Mouse (Mus musculus): ENCODE measurements at regions not wholly inside any gene's neighbourhood (a gene's known extent, or its start where the extent isn't known, plus 50 kb on each side); places are given as distances from the start of the nearest gene placed in this dataset.

GRCm38 (mm10) chr8:90070006-90070405 lies 278.1 kb downstream of the Tox3 start:
- Histone ChIP-seq H3K9me3 (ENCODE audit: control insufficient read depth, low read length) (no peaks in the 10 kb centered on the region), H3K4me2 (ENCODE audit: low read length) (peak overlapping the region; percentile 35), H3K27me3 (ENCODE audit: control insufficient read depth, insufficient read depth, low read length) (no peaks in the 10 kb centered on the region), H3K9ac (replicated peaks; ENCODE audit: low read length) (no peak overlapping the region), H3K4me1 (ENCODE audit: control insufficient read depth, insufficient read depth, low read length) (peaks cover 21% of the 10 kb centered on the region), H3K27ac (replicated peaks; ENCODE audit: low read depth, low read length) (peak overlapping the region; percentile 81), H3K4me3 (replicated peaks; ENCODE audit: low read depth, low read length) (no peak overlapping the region), H3K36me3 (ENCODE audit: control insufficient read depth, insufficient read depth, low read length) (no peaks in the 10 kb centered on the region)
- WGBS = 28% methylated on average over 5 of the region's 5 CpGs
- DNase-seq (no peak), ATAC-seq (ENCODE audit: low FRiP score, low TSS enrichment) (no peak)

- no peaks in the 10 kb centered on the region for H3K36me3 ChIP-seq (ENCODE audit: control insufficient read depth, insufficient read depth, low read length)
- H3K4me2 ChIP-seq (ENCODE audit: low read length) = peak overlapping the region; percentile 35
- H3K4me3 ChIP-seq (replicated peaks; ENCODE audit: low read depth, low read length) = no peak overlapping the region
- H3K9me3 ChIP-seq (ENCODE audit: control insufficient read depth, low read length) = no peaks in the 10 kb centered on the region
- H3K27ac ChIP-seq (replicated peaks; ENCODE audit: low read depth, low read length) = peak overlapping the region; percentile 81
- ATAC-seq (ENCODE audit: low FRiP score, low TSS enrichment) = peak; percentile 68; the same call in 1 of the 2 replicates
- H3K9ac ChIP-seq (replicated peaks; ENCODE audit: low read length) = peak overlapping the region; percentile 34; the same call in 1 of the 2 replicates
- 1% methylated on average over 10 of the region's 10 CpGs for WGBS
- peak; percentile 89 for DNase-seq
- no peaks in the 10 kb centered on the region for H3K27me3 ChIP-seq (ENCODE audit: control insufficient read depth, insufficient read depth, low read length)
- H3K4me1 ChIP-seq (ENCODE audit: control insufficient read depth, insufficient read depth, low read length) = peaks cover 26% of the 10 kb centered on the region
Measured at GRCm38 (mm10) chr8:90069411-90069993, 278.6 kb downstream of the Tox3 start.

GRCm38 (mm10) chr8:90068441-90068840 lies 279.7 kb downstream of the Tox3 start:
- no peak overlapping the region for H3K9ac ChIP-seq (replicated peaks; ENCODE audit: low read length)
- no peaks in the 10 kb centered on the region for H3K36me3 ChIP-seq (ENCODE audit: control insufficient read depth, insufficient read depth, low read length)
- H3K4me1 ChIP-seq (ENCODE audit: control insufficient read depth, insufficient read depth, low read length) = peaks cover 29% of the 10 kb centered on the region
- 78% methylated on average over 4 of the region's 4 CpGs for WGBS
- DNase-seq (no peak), ATAC-seq (ENCODE audit: low FRiP score, low TSS enrichment) (no peak)
- H3K27me3 ChIP-seq (ENCODE audit: control insufficient read depth, insufficient read depth, low read length) = no peaks in the 10 kb centered on the region
- no peak overlapping the region for H3K4me3 ChIP-seq (replicated peaks; ENCODE audit: low read depth, low read length)
- H3K9me3 ChIP-seq (ENCODE audit: control insufficient read depth, low read length) = no peaks in the 10 kb centered on the region
- no peak overlapping the region for H3K4me2 ChIP-seq (ENCODE audit: low read length)
- no peak overlapping the region for H3K27ac ChIP-seq (replicated peaks; ENCODE audit: low read depth, low read length)

- Histone ChIP-seq H3K9ac (replicated peaks; ENCODE audit: low read length) (no peak overlapping the region), H3K4me2 (ENCODE audit: low read length) (no peak overlapping the region), H3K4me1 (ENCODE audit: control insufficient read depth, insufficient read depth, low read length) (peaks cover 16% of the 10 kb centered on the region), H3K9me3 (ENCODE audit: control insufficient read depth, low read length) (no peaks in the 10 kb centered on the region), H3K27ac (replicated peaks; ENCODE audit: low read depth, low read length) (peak overlapping the region; percentile 65), H3K4me3 (replicated peaks; ENCODE audit: low read depth, low read length) (no peak overlapping the region), H3K36me3 (ENCODE audit: control insufficient read depth, insufficient read depth, low read length) (no peaks in the 10 kb centered on the region), H3K27me3 (ENCODE audit: control insufficient read depth, insufficient read depth, low read length) (no peaks in the 10 kb centered on the region)
- ATAC-seq (ENCODE audit: low FRiP score, low TSS enrichment) (no peak), DNase-seq (peak; percentile 69)
- WGBS = 14% methylated on average over 6 of the region's 6 CpGs
Measured at GRCm38 (mm10) chr8:90064381-90064780, 283.8 kb downstream of the Tox3 start.

GRCm38 (mm10) chr8:90063291-90063690 lies 284.9 kb downstream of the Tox3 start:
- H3K4me3 ChIP-seq (replicated peaks; ENCODE audit: low read depth, low read length) = no peak overlapping the region
- no peak for ATAC-seq (ENCODE audit: low FRiP score, low TSS enrichment)
- 100% methylated on average over 1 of the region's 1 CpGs for WGBS

GRCm38 (mm10) chr8:90058631-90059166 lies 289.4 kb downstream of the Tox3 start:
- no peaks in the 10 kb centered on the region for H3K4me1 ChIP-seq (ENCODE audit: control insufficient read depth, insufficient read depth, low read length)
- H3K4me3 ChIP-seq (replicated peaks; ENCODE audit: low read depth, low read length) = no peak overlapping the region
- H3K27ac ChIP-seq (replicated peaks; ENCODE audit: low read depth, low read length) = no peak overlapping the region
- no peak overlapping the region for H3K4me2 ChIP-seq (ENCODE audit: low read length)
- 71% methylated on average over 9 of the region's 9 CpGs for WGBS
- ATAC-seq (ENCODE audit: low FRiP score, low TSS enrichment) (no peak), DNase-seq (no peak)
- H3K36me3 ChIP-seq (ENCODE audit: control insufficient read depth, insufficient read depth, low read length) = no peaks in the 10 kb centered on the region
- H3K9ac ChIP-seq (replicated peaks; ENCODE audit: low read length) = no peak overlapping the region
- no peaks in the 10 kb centered on the region for H3K9me3 ChIP-seq (ENCODE audit: control insufficient read depth, low read length)
- H3K27me3 ChIP-seq (ENCODE audit: control insufficient read depth, insufficient read depth, low read length) = no peaks in the 10 kb centered on the region

More at GRCm38 (mm10) chr8:90063291-90063690, 284.9 kb downstream of the Tox3 start:
- Histone ChIP-seq H3K36me3 (ENCODE audit: control insufficient read depth, insufficient read depth, low read length) (no peaks in the 10 kb centered on the region), H3K27ac (replicated peaks; ENCODE audit: low read depth, low read length) (no peak overlapping the region), H3K4me1 (ENCODE audit: control insufficient read depth, insufficient read depth, low read length) (peaks cover 11% of the 10 kb centered on the region; the same call in 1 of the 2 replicates), H3K9me3 (ENCODE audit: control insufficient read depth, low read length) (no peaks in the 10 kb centered on the region), H3K27me3 (ENCODE audit: control insufficient read depth, insufficient read depth, low read length) (no peaks in the 10 kb centered on the region), H3K9ac (replicated peaks; ENCODE audit: low read length) (no peak overlapping the region), H3K4me2 (ENCODE audit: low read length) (no peak overlapping the region)
- no peak for DNase-seq

- whole genome bisulfite sequencing = 98% methylated on average over 1 of the region's 1 CpGs
- no peaks in the 10 kb centered on the region for H3K9me3 ChIP-seq (ENCODE audit: control insufficient read depth, low read length)
- H3K4me1 ChIP-seq (ENCODE audit: control insufficient read depth, insufficient read depth, low read length) = no peaks in the 10 kb centered on the region
Measured at GRCm38 (mm10) chr8:90056331-90056730, 291.8 kb downstream of the Tox3 start.

GRCm38 (mm10) chr8:90046779-90047178 lies 301.4 kb downstream of the Tox3 start:
- DNase-seq (no peak), ATAC-seq (ENCODE audit: low FRiP score, low TSS enrichment) (no peak)
- Histone ChIP-seq H3K36me3 (ENCODE audit: control insufficient read depth, insufficient read depth, low read length) (no peaks in the 10 kb centered on the region), H3K9ac (replicated peaks; ENCODE audit: low read length) (no peak overlapping the region), H3K27ac (replicated peaks; ENCODE audit: low read depth, low read length) (no peak overlapping the region), H3K27me3 (ENCODE audit: control insufficient read depth, insufficient read depth, low read length) (no peaks in the 10 kb centered on the region), H3K4me1 (ENCODE audit: control insufficient read depth, insufficient read depth, low read length) (no peaks in the 10 kb centered on the region), H3K4me2 (ENCODE audit: low read length) (no peak overlapping the region), H3K9me3 (ENCODE audit: control insufficient read depth, low read length) (no peaks in the 10 kb centered on the region), H3K4me3 (replicated peaks; ENCODE audit: low read depth, low read length) (no peak overlapping the region)
- WGBS = 56% methylated on average over 9 of the region's 9 CpGs

More at GRCm38 (mm10) chr8:90056331-90056730, 291.8 kb downstream of the Tox3 start:
- no peaks in the 10 kb centered on the region for H3K36me3 ChIP-seq (ENCODE audit: control insufficient read depth, insufficient read depth, low read length)
- no peak for ATAC-seq (ENCODE audit: low FRiP score, low TSS enrichment)
- H3K4me3 ChIP-seq (replicated peaks; ENCODE audit: low read depth, low read length) = no peak overlapping the region
- no peak for DNase-seq
- H3K27ac ChIP-seq (replicated peaks; ENCODE audit: low read depth, low read length) = no peak overlapping the region
- no peaks in the 10 kb centered on the region for H3K27me3 ChIP-seq (ENCODE audit: control insufficient read depth, insufficient read depth, low read length)
- H3K9ac ChIP-seq (replicated peaks; ENCODE audit: low read length) = no peak overlapping the region
- no peak overlapping the region for H3K4me2 ChIP-seq (ENCODE audit: low read length)

- DNase-seq (no peak), ATAC-seq (ENCODE audit: low FRiP score, low TSS enrichment) (no peak)
- H3K4me1 ChIP-seq (ENCODE audit: control insufficient read depth, insufficient read depth, low read length) = no peaks in the 10 kb centered on the region
- H3K4me3 ChIP-seq (replicated peaks; ENCODE audit: low read depth, low read length) = no peak overlapping the region
- H3K27me3 ChIP-seq (ENCODE audit: control insufficient read depth, insufficient read depth, low read length) = no peaks in the 10 kb centered on the region
- H3K27ac ChIP-seq (replicated peaks; ENCODE audit: low read depth, low read length) = no peak overlapping the region
- peaks cover 5% of the 10 kb centered on the region; the same call in 1 of the 2 replicates for H3K9me3 ChIP-seq (ENCODE audit: control insufficient read depth, low read length)
- no peak overlapping the region for H3K9ac ChIP-seq (replicated peaks; ENCODE audit: low read length)
- no peak overlapping the region for H3K4me2 ChIP-seq (ENCODE audit: low read length)
- no peaks in the 10 kb centered on the region for H3K36me3 ChIP-seq (ENCODE audit: control insufficient read depth, insufficient read depth, low read length)
- WGBS = 61% methylated on average over 3 of the region's 3 CpGs
Measured at GRCm38 (mm10) chr8:90036436-90036835, 311.7 kb downstream of the Tox3 start.

All from midbrain, embryonic 14.5 days (tissue).